Mouse (Mus musculus): Measurements from ENCODE around the gene Nt5c3b. TPM values are rescaled to one million over a fixed set of nuclear protein-coding genes. Genes with fewer than 3 reads are reported as not detected.

Gene Nt5c3b
- total RNA-seq (2023; ENCODE audit: inconsistent age): 60.8 to 67.9 TPM (median 62.0 TPM) in 4 replicates

GRCm38 (mm10) chr11:100441797-100442196 is at the start of gene Nt5c3b, which contains the start of gene Klhl10:
Gene Nt5c3b (minus strand): TSS chr11:100441808.
Gene Klhl10 (plus strand): TSS chr11:100441917.

GRCm38 (mm10) chr11:100472197-100472934 is 30.8 kb upstream of the Nt5c3b start, which contains the start of gene Klhl11:
Gene Klhl11 (minus strand): TSS chr11:100472741.

GRCm38 (mm10) chr11:100414914-100415822 is 26.4 kb downstream of the Nt5c3b start, which contains the start of gene Fkbp10:
Gene Fkbp10 (plus strand): TSS chr11:100415697.

GRCm38 (mm10) chr11:100414021-100414913 is 27.3 kb downstream of the Nt5c3b start, which contains the start of gene P3h4:
Gene P3h4 (minus strand): TSS chr11:100414836.

GRCm38 (mm10) chr11:100397600-100398389 is 43.8 kb downstream of the Nt5c3b start, which contains the start of gene Jup:
Gene Jup (minus strand): TSS chr11:100397763.

Other genes starting within 250 kb of the Nt5c3b start
- not detected in 4 replicates for gene Krt9, start 248.6 kb downstream of the Nt5c3b start, total RNA-seq (2023; ENCODE audit: inconsistent age)
- not detected in 4 replicates for gene Krt14, start 234.3 kb downstream of the Nt5c3b start, total RNA-seq (2023; ENCODE audit: inconsistent age)
- not detected in 4 replicates for gene Krt16, start 192.9 kb downstream of the Nt5c3b start, total RNA-seq (2023; ENCODE audit: inconsistent age)
- not detected in 4 replicates for gene Krt17, start 180.8 kb downstream of the Nt5c3b start, total RNA-seq (2023; ENCODE audit: inconsistent age)
- not detected in 4 replicates for gene Krt42, start 171.9 kb downstream of the Nt5c3b start, total RNA-seq (2023; ENCODE audit: inconsistent age)
- 2,378 to 2,468 TPM (median 2,410 TPM) in 4 replicates for gene Eif1, start 121.9 kb downstream of the Nt5c3b start, total RNA-seq (2023; ENCODE audit: inconsistent age)
- not detected in 4 replicates for gene Gast, start 107.4 kb downstream of the Nt5c3b start, total RNA-seq (2023; ENCODE audit: inconsistent age)
- 2.0 to 3.5 TPM (median 2.4 TPM) in 4 replicates for gene Hap1, start 85.7 kb downstream of the Nt5c3b start, total RNA-seq (2023; ENCODE audit: inconsistent age)
- 12.6 to 22.2 TPM (median 13.9 TPM) in 4 replicates for gene Jup, start 44.0 kb downstream of the Nt5c3b start, total RNA-seq (2023; ENCODE audit: inconsistent age)
- 0.24 TPM in 1 of 4 replicates, not detected in the others for gene P3h4, start 27.0 kb downstream of the Nt5c3b start, total RNA-seq (2023; ENCODE audit: inconsistent age)
- not detected in 4 replicates for gene Fkbp10, start 26.1 kb downstream of the Nt5c3b start, total RNA-seq (2023; ENCODE audit: inconsistent age)
- 1.2 to 3.1 TPM (median 2.1 TPM) in 4 replicates for gene Klhl10, start 109 bp upstream of the Nt5c3b start, total RNA-seq (2023; ENCODE audit: inconsistent age)
- gene Klhl11, start 30.9 kb upstream of the Nt5c3b start, total RNA-seq (2023; ENCODE audit: inconsistent age): 20.4 to 24.2 TPM (median 22.4 TPM) in 4 replicates
- 158 to 172 TPM (median 161 TPM) in 4 replicates for gene Acly, start 86.2 kb upstream of the Nt5c3b start, total RNA-seq (2023; ENCODE audit: inconsistent age)
- 0.32 to 0.51 TPM (median 0.39 TPM) in 3 of 4 replicates, not detected in the other for gene Ttc25, start 103.8 kb upstream of the Nt5c3b start, total RNA-seq (2023; ENCODE audit: inconsistent age)
- 182 to 196 TPM (median 187 TPM) in 4 replicates for gene Cnp, start 133.1 kb upstream of the Nt5c3b start, total RNA-seq (2023; ENCODE audit: inconsistent age)
- gene Nkiras2, start 177.4 kb upstream of the Nt5c3b start, total RNA-seq (2023; ENCODE audit: inconsistent age): 24.9 to 30.3 TPM (median 26.3 TPM) in 4 replicates
- 460 to 496 TPM (median 474 TPM) in 4 replicates for gene Dnajc7, start 178.4 kb upstream of the Nt5c3b start, total RNA-seq (2023; ENCODE audit: inconsistent age)